Mouse (Mus musculus): Measurements from ENCODE around the gene Foxp1. TPM values are rescaled to one million over a fixed set of nuclear protein-coding genes. Genes with fewer than 3 reads are reported as not detected.

Foxp1 gene
- polyA plus RNA-seq, 1 experiment, result 31.4 TPM

GRCm38 (mm10) chr6:99205587-99206436, 316.7 kb downstream of the Foxp1 start:
- no peak for DNase-seq (ENCODE audit: low read depth, low spot score)

GRCm38 (mm10) chr6:99204780-99205586, 317.5 kb downstream of the Foxp1 start:
- no peak for DNase-seq (ENCODE audit: low read depth, low spot score)
- WGBS, result 65% methylated on average over 7 of the region's 7 CpGs

More at GRCm38 (mm10) chr6:99205587-99206436, 316.7 kb downstream of the Foxp1 start:
- 27% methylated on average over 13 of the region's 13 CpGs for WGBS

GRCm38 (mm10) chr6:99204052-99204779, 318.3 kb downstream of the Foxp1 start:
- no peak for DNase-seq (ENCODE audit: low read depth, low spot score)
- WGBS, result 60% methylated on average over 14 of the region's 14 CpGs

GRCm38 (mm10) chr6:99203231-99203630, 319.3 kb downstream of the Foxp1 start:
- DNase-seq (ENCODE audit: low read depth, low spot score), result no peak
- WGBS, result 68% methylated on average over 11 of the region's 11 CpGs

GRCm38 (mm10) chr6:99202781-99203180, 319.7 kb downstream of the Foxp1 start:
- WGBS, result 89% methylated on average over 4 of the region's 4 CpGs
- DNase-seq (ENCODE audit: low read depth, low spot score), result no peak

- 37% methylated on average over 4 of the region's 4 CpGs for WGBS
These were observed 321.2 kb downstream of the Foxp1 start for GRCm38 (mm10) chr6:99201271-99201705.

GRCm38 (mm10) chr6:99200656-99201055, 321.9 kb downstream of the Foxp1 start:
- 60% methylated on average over 11 of the region's 11 CpGs for WGBS
- DNase-seq (ENCODE audit: low read depth, low spot score), result no peak

More at GRCm38 (mm10) chr6:99201271-99201705, 321.2 kb downstream of the Foxp1 start:
- DNase-seq (ENCODE audit: low read depth, low spot score), result no peak

- WGBS, result 46% methylated on average over 4 of the region's 4 CpGs
- DNase-seq (ENCODE audit: low read depth, low spot score), result no peak
These were observed 323.2 kb downstream of the Foxp1 start for GRCm38 (mm10) chr6:99199277-99199676.

GRCm38 (mm10) chr6:99193697-99194096, 328.8 kb downstream of the Foxp1 start:
- no peak for DNase-seq (ENCODE audit: low read depth, low spot score)
- WGBS, result 25% methylated on average over 8 of the region's 8 CpGs

- 39% methylated on average over 8 of the region's 8 CpGs for WGBS
- no peak for DNase-seq (ENCODE audit: low read depth, low spot score)
These were observed 330.8 kb downstream of the Foxp1 start for GRCm38 (mm10) chr6:99191636-99192137.

- no peak for DNase-seq (ENCODE audit: low read depth, low spot score)
- 81% methylated on average over 12 of the region's 12 CpGs for WGBS
These were observed 331.4 kb downstream of the Foxp1 start for GRCm38 (mm10) chr6:99191041-99191635.

- 70% methylated on average over 8 of the region's 8 CpGs for WGBS
- DNase-seq (ENCODE audit: low read depth, low spot score), result no peak
These were observed 332.6 kb downstream of the Foxp1 start for GRCm38 (mm10) chr6:99189967-99190366.

- 68% methylated on average over 4 of the region's 4 CpGs for WGBS
- no peak for DNase-seq (ENCODE audit: low read depth, low spot score)
These were observed 333.9 kb downstream of the Foxp1 start for GRCm38 (mm10) chr6:99188366-99189216.

- DNase-seq (ENCODE audit: low read depth, low spot score), result no peak
- 73% methylated on average over 3 of the region's 3 CpGs for WGBS
These were observed 334.6 kb downstream of the Foxp1 start for GRCm38 (mm10) chr6:99187914-99188313.

GRCm38 (mm10) chr6:99187415-99187814, 335.1 kb downstream of the Foxp1 start:
- no peak for DNase-seq (ENCODE audit: low read depth, low spot score)
- WGBS, result 45% methylated on average over 2 of the region's 2 CpGs

- 89% methylated on average over 7 of the region's 7 CpGs for WGBS
- no peak for DNase-seq (ENCODE audit: low read depth, low spot score)
These were observed 336.0 kb downstream of the Foxp1 start for GRCm38 (mm10) chr6:99186569-99186968.

GRCm38 (mm10) chr6:99185797-99186196, 336.7 kb downstream of the Foxp1 start:
- 87% methylated on average over 2 of the region's 2 CpGs for WGBS
- no peak for DNase-seq (ENCODE audit: low read depth, low spot score)

- 95% methylated on average over 5 of the region's 5 CpGs for WGBS
- no peak for DNase-seq (ENCODE audit: low read depth, low spot score)
These were observed 338.5 kb downstream of the Foxp1 start for GRCm38 (mm10) chr6:99184051-99184450.

Measured in large intestine, adult 2 months (tissue).